Mouse (Mus musculus) cortical plate, adult 2 months (tissue): Measurements from ENCODE around the gene Crebbp.

ENCODE experiments used
- CTCF ChIP-seq: fragments of 200-500 bp; IDR thresholded peaks from 2 replicates; pipeline ENCODE4 v1.5.1; 2011; ENCODE audit warnings: mild to moderate bottlenecking, control low read depth, low read length; ENCODE audit not compliant: insufficient read depth; ENCODE audit errors: extremely low read depth
- POLR2A ChIP-seq: fragments of 200-500 bp; IDR thresholded peaks from 2 replicates; pipeline ENCODE4 v1.6.1; 2011; ENCODE audit warnings: mild to moderate bottlenecking, low read length, control low read depth; ENCODE audit not compliant: insufficient read depth; ENCODE audit errors: extremely low read depth

DNA sequence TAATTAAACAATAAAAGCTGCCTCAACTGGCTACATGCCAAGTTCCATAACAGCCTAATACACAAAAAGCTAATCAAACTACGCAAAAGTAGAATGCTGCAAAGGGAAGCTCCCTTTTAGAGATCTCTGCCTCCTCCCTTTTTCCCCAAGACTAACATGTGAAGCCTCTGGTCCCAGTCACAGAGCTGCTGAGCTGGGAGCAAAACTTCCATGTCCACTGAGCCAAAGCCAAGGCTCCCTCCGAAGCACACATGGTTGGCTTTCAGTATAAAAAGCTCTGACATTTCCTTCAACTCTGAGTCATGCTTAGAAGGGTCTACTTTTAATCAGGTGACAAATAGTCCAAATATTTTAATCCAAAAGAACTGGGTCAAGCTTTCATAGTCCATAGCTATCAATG, 14.2 kb downstream of the Crebbp start:
- TF ChIP-seq CTCF, result no peak
- TF ChIP-seq POLR2A, result no peak
